Mouse (Mus musculus): ENCODE results near the gene Hnrnpl.

GRCm38 (mm10) chr7:28816201-28816600 is 7.9 kb downstream of the Hnrnpl start:
- TF ChIP-seq POLR2A (IDR thresholded peaks at IDR 0.05; ENCODE audit: borderline replicate concordance, control insufficient read depth, low read depth, low read length) (peak; percentile 33; the same call in 1 of the 2 replicates), CTCF (IDR thresholded peaks at IDR 0.05; ENCODE audit: control insufficient read depth, insufficient read depth, low read length) (no peak)
